Comparison of ENCODE assay signal across 9 mouse cellular contexts in the genomic region with DNA sequence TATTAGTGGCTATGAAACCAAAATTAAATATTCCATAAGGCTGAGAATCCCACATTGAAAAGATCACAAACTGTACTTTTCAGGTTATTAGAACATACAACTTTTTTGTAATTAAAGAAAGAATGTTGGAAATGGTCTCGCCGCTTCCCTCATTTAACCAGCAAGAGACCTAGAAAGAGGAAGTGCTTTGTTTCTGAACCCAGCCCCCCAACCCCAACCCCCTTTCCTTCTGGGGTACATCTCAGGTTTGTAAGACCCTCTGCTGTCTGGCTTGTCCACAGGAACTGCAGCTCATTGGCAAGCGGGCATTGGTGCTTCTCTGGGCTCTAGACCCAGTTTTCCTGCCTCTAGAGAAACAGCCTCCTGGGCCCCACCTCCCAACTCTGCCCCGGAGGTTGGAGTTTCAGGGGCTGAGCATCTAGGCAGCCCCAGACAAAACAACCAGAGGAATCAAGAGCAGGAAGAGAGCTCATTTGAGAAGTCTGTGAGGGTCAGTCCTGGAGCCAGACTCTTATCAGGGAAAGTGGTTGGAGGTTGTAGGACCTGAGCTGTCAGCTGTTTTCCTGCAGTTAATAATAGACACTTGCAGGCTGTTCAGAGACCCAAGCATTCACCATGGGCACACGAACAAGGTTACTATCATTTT. TPM values are rescaled to one million over a fixed set of nuclear protein-coding genes. Genes with fewer than 3 reads are reported as not detected.
DNase-seq lines count a peak whose midpoint lies in the region; ATAC-seq and TF ChIP-seq lines count a peak whose summit lies in the region.
"Had no signal": no experiment of that assay in that cellular context is flagged by ENCODE, and none has a peak within 500 bp of the region (broad histone marks: within the 10 kb centered on the region; RNA-seq: fewer than 3 reads in every experiment).

No protein-coding gene starts in this region.

- peak overlapping the region; percentile 10; the same call in 1 of the 2 replicates for H3K27ac ChIP-seq in cortical plate, adult 2 months (ENCODE audit: insufficient read depth, low read length)
- H3K27ac ChIP-seq in limb, embryonic 12.5 days: 0 out of 2 replicates have a peak overlapping the region, but pooled peaks have one; percentile 29

- H3K9me3 ChIP-seq in limb, embryonic 12.5 days: no peaks in the 10 kb centered on the region

- no peak overlapping the region for H3K4me2 ChIP-seq in limb, embryonic 12.5 days

- H3K4me3 ChIP-seq in cortical plate, adult 2 months (ENCODE audit: insufficient read depth, low read length): no peak overlapping the region
- no peak overlapping the region for H3K4me3 ChIP-seq in limb, embryonic 12.5 days (replicated peaks)

- H3K36me3 ChIP-seq in limb, embryonic 12.5 days: no peaks in the 10 kb centered on the region

- WGBS in limb, embryonic 12.5 days: 53% methylated on average over 5 of the region's 5 CpGs

- H3K9ac ChIP-seq in limb, embryonic 12.5 days (replicated peaks): no peak overlapping the region

- TF ChIP-seq POLR2A in cortical plate, adult 2 months (IDR thresholded peaks at IDR 0.05; ENCODE audit: extremely low read depth, insufficient read depth, low read length): no peak

- no peak for ATAC-seq in limb, embryonic 12.5 days (ENCODE audit: insufficient number of reproducible peaks, insufficient read depth, low FRiP score, low TSS enrichment, low read depth)

- H3K4me1 ChIP-seq in cortical plate, adult 2 months (ENCODE audit: control insufficient read depth, insufficient read depth, low read length): peaks cover 5% of the 10 kb centered on the region
- peaks cover 6% of the 10 kb centered on the region; the same call in 1 of the 2 replicates for H3K4me1 ChIP-seq in limb, embryonic 12.5 days (replicated peaks)

- no peak for TF ChIP-seq CTCF in cortical plate, adult 2 months (IDR thresholded peaks at IDR 0.05; ENCODE audit: extremely low read depth, insufficient read depth, low read length)

- H3K27me3 ChIP-seq in limb, embryonic 12.5 days: no peaks in the 10 kb centered on the region

- peak; percentile 27 for DNase-seq in adrenal gland, adult 2 months
- no peak for DNase-seq in adrenal gland, postnatal 10 days
- peak; percentile 42 for DNase-seq in kidney, postnatal 10 days
- no peak for DNase-seq in kidney, adult 18-20 months
- no peak for DNase-seq in thymus, adult 18-20 months
- no peak for DNase-seq in testis, postnatal 14 days (ENCODE audit: low spot score)
- DNase-seq: gastrocnemius, postnatal 36 days had no signal

RNA-seq across cellular contexts. Expression of gene Htra1, which starts 12.8 kb away (rescaled TPM):
- total RNA-seq in adrenal gland, adult 2 months (2021): 10 to 100 TPM; 34.5 to 87.0 TPM
- polyA plus RNA-seq in adrenal gland, adult 2 months (2012; rRNA removed): 90.6 and 134 TPM in 2 replicates
- total RNA-seq in adrenal gland, postnatal 10 days (2021): 10 to 100 TPM; 76.1 to 89.5 TPM
- polyA plus RNA-seq in cortical plate, adult 2 months (2012; rRNA removed): 159 and 171 TPM in 2 replicates
- 20.4 and 20.9 TPM in 2 replicates for polyA plus RNA-seq in limb, embryonic 12.5 days (2016; fragmentation: Nextera tagmentation; extraction: Ambion mirVana)

Comparison
In these comparisons a context has a peak if more than half of its experiments do, and no peak if none do; other contexts are left out.
1. DNase-seq: peak in adrenal gland, adult 2 months (single experiment) and kidney, postnatal 10 days (single experiment); none in adrenal gland, postnatal 10 days (single experiment), kidney, adult 18-20 months (single experiment), thymus, adult 18-20 months (0 of 2) and testis, postnatal 14 days (single experiment).